Mouse (Mus musculus) adrenal gland, postnatal 4 days (tissue): ENCODE data around the gene Rsrp1. TPM values are rescaled to one million over a fixed set of nuclear protein-coding genes. Genes with fewer than 3 reads are reported as not detected.
A peak's percentile ranks its signal among the peaks of the same experiment; 100 is the strongest.

Experiments used
- DNase-seq, 2 experiments: peaks; one replicate each; pipeline ENCODE4 v3.0.0; 2021 to 2022; ENCODE audit warnings: low spot score in 2 of 2, mixed read lengths in 2 of 2
- total RNA-seq, 2 experiments: library from RNA; stranded (reverse); gene quantifications; 2 replicates each; pipeline ENCODE4 v1.2.3; 2021

The Rsrp1 gene
- total RNA-seq, 2 experiments from 2014 or later: 365 to 381 TPM

GRCm38 (mm10) chr4:134956328-134956727, 32.9 kb downstream of the Rsrp1 start:
- peak in 1 of 2 experiments; percentile 62 for DNase-seq

GRCm38 (mm10) chr4:134963021-134963776, 39.8 kb downstream of the Rsrp1 start:
- DNase-seq: no peak

DNA sequence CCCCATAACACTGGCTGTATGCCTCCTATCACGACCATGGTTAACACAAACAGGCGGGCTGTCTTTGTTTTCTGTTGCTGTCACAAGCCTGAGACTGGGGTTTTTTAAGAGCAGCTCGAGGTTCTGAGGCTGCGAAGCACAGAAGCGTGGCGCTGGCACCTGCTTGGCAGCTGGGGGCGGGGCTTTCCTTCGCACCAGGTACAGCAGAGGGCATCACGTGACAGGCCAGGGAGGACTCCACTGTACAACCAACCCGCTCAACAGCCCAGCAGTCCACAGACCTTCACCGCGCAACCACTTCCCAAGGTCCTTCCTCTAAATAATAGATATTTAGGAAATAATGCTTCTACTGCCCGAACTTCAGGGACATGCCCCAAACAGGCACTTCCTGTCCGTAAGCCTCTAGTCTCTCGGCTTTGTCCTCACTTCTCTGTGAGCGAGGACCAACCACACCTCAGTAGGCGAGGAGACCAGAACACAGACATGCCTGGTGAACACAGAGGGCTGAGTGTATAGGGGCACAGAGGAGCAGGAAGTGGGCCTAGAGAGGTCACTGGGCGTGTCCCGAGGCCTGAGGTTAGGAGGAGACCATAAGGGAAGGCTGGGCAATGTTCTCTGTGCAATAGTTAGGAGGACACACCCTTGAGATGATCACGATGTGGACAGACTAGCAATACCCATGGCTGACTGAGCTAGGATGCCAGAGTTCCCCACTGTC, 44.7 kb downstream of the Rsrp1 start:
- DNase-seq: no peak

GRCm38 (mm10) chr4:134968605-134968976, 45.2 kb downstream of the Rsrp1 start:
- DNase-seq: no peak

GRCm38 (mm10) chr4:134975261-134975928, 52.0 kb downstream of the Rsrp1 start:
- no peak for DNase-seq

DNA sequence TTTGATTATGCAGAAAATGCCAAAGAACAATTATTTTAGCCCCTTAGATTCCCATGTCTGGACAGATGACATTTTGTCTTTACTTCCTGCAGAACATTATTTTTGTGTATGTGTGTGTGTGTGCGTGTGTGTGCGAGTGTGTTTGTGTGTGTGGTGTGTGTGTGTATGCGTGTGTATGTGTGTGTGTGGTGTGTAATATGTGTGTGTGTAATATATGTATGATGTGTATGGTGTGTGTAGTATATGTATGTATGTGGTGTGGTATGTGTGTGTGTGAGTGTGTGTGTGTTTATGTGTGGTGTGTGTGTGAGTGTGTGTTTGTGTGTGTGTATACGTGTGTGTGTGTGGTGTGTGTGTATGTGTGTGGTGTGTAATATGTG, 52.5 kb downstream of the Rsrp1 start:
- DNase-seq: no peak

Other genes starting within 250 kb of the Rsrp1 start
- gene Man1c1, start 219.3 kb upstream of the Rsrp1 start, total RNA-seq: 10 to 100 TPM; 28.6 to 29.6 TPM
- gene Ldlrap1, start 155.6 kb upstream of the Rsrp1 start, total RNA-seq: 10 to 100 TPM; 39.1 to 44.7 TPM
- 10 to 100 TPM; 37.8 to 42.8 TPM for gene Maco1, start 70.2 kb upstream of the Rsrp1 start, total RNA-seq
- 10 to 100 TPM in 1 of 2 experiments, 1 to 10 TPM in 1; 6.5 to 12.0 TPM for gene Rhd, start 59.1 kb upstream of the Rsrp1 start, total RNA-seq
- gene Tmem50a, start 8.6 kb upstream of the Rsrp1 start, total RNA-seq: 100 to 1,000 TPM; 214 to 225 TPM
- gene Syf2, start 7.3 kb downstream of the Rsrp1 start, total RNA-seq: 10 to 100 TPM; 82.4 to 93.3 TPM
- 1 to 10 TPM; 1.3 to 1.7 TPM for gene Runx3, start 197.1 kb downstream of the Rsrp1 start, total RNA-seq